Mouse (Mus musculus): ENCODE data around the gene Scn10a. TPM values are rescaled to one million over a fixed set of nuclear protein-coding genes. Genes with fewer than 3 reads are reported as not detected.

Scn10a gene
- polyA plus RNA-seq (2017; shearing (Covaris generic)): not detected

DNA sequence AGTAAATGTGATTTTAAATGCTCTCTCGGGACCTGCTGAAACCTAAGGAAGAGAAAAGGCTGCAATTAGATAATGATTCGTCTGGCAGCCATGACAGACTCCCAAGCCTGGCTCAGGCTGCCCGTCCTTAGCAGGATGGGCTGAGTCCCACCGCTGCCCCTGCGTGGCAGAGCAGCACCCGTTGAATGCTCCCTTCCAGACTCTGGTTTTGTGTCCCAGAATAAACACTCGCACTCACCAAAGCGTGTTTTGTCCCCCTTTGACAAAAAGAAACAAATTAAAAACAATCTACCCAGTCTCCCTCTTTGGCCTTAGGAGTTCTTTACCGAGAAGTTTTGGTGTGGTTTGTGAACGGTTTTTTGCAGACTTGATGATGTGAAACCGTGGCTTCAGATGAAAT is at the start of gene Scn10a:
Gene Scn10a (minus strand): TSS at position 101 of the 400 bp plus-strand sequence.

DNA sequence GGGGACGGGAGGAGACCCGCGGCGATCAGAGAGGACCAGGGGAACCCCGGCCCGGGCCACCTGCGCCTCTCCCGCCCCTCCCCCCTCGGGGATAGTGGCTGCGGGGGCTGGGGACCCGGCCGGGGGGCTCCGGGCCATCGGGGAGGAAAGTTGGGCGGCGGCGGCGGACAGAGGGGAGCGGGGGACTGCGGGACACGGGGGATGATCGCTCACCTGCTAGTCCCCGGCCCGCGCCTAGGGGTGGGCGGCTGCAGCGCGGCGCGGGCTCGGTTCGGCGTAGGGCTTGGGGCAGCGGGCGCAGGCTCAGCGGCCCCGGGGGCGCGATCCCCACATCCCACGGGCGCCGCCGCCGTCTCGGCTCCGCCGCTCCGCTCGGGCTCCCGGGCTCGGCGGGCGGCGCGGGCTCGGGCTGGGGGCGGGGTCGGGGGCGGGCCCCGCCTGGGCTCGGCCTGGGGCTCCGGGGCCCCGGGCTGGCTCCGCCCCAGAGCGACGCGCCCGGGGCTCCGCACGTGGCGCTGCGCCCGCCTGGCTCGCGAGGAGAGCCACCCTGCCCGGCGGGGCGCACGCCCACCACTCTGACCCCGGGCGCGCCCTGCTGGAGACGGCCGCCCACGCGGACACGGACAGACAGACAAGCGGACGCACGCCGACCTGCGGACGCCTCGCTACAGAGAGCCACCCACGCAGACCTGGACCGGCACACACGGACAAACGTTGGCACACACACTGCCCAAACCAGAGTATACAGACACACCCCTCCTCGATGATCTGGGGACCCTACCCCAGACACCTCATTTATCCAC is 140.3 kb downstream of the Scn10a start, which contains the start of gene Scn5a:
Gene Scn5a (minus strand): TSS at position 381 of the 803 bp plus-strand sequence.

Other genes starting within 250 kb of the Scn10a start
- 0.12 TPM for gene Scn5a, start 140.3 kb downstream of the Scn10a start, polyA plus RNA-seq (2017; shearing (Covaris generic))
- 0.76 TPM for gene Scn11a, start 106.1 kb upstream of the Scn10a start, polyA plus RNA-seq (2017; shearing (Covaris generic))
- gene Wdr48, start 175.6 kb upstream of the Scn10a start, polyA plus RNA-seq (2017; shearing (Covaris generic)): 76.9 TPM
- gene Gorasp1, start 218.2 kb upstream of the Scn10a start, polyA plus RNA-seq (2017; shearing (Covaris generic)): 15.9 TPM
- gene Ttc21a, start 218.3 kb upstream of the Scn10a start, polyA plus RNA-seq (2017; shearing (Covaris generic)): 0.09 TPM

All from inflammation-experienced regulatory T-cells, adult 16 weeks (primary cell).